Mouse (Mus musculus) bone marrow macrophage, adult 2 months (primary cell): ENCODE measurements around the gene Frem2.

Experiments used
- CTCF ChIP-seq: IDR thresholded peaks from 2 replicates; pipeline ENCODE4 v1.5.1; 2012; ENCODE audit warnings: low read depth, mild to moderate bottlenecking, low read length, moderate library complexity
- POLR2A ChIP-seq: IDR thresholded peaks from 2 replicates; pipeline ENCODE4 v1.6.1; 2012; ENCODE audit warnings: mild to moderate bottlenecking, low read depth, low read length, borderline replicate concordance

GRCm38 (mm10) chr3:53513096-53513495 lies 144.1 kb downstream of the Frem2 start:
- no peak for TF ChIP-seq POLR2A
- no peak for TF ChIP-seq CTCF
